Mouse (Mus musculus): ENCODE results near the gene Galr2. TPM values are rescaled to one million over a fixed set of nuclear protein-coding genes. Genes with fewer than 3 reads are reported as not detected.

Gene Galr2
- total RNA-seq (2014; fragmentation: Nextera tagmentation) (not detected in 2 replicates), total RNA-seq (2017) (0.23 and 0.38 TPM in 2 replicates), polyA plus RNA-seq (2012) (not detected in 2 replicates)

DNA sequence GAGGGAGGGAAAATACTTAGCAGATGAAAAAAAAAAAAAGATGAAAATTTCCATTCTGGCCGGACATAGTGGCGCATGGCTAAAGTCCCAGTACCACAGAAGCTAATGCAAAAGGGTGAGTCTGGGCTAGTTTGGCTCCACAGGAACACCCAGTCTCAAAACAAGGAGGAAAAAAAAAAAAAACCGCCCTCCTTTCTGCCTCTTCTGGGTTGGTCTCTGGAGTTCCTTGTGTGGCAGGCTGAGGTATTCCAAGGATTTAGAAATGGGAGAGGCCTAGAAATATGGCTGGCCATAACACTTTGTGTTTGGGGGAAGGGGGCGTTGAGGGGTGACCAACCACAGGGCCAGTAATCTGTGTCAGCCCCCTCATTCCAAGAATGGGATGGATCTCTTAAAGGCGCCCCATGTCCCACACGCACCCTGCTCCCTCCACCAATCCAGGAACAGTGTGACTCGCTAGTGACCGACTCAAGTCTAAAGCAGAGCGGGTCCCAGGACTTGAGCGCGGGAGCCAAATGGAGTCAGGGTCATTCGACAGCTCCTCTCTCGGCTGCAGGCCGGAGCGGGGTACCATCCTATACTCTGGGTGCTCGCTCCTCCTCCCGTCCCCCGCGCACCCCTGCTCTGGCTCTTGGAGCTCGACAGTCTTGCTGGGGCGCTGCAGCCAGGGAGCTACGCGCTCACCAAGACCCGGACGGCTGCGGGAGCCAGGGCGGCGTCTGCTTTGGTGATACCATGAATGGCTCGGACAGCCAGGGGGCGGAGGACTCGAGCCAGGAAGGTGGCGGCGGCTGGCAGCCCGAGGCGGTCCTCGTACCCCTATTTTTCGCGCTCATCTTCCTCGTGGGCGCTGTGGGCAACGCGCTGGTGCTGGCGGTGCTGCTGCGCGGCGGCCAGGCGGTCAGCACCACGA, at the start of gene Galr2:
Galr2 (plus strand) TSS at position 189 of the 913 bp plus-strand sequence.
- ATAC-seq (ENCODE audit: extremely low read depth, insufficient number of reproducible peaks, low FRiP score, poor library complexity, severe bottlenecking): no peak
- DNase-seq (ENCODE audit: low spot score): no peak
- Histone ChIP-seq H3K36me3 (replicated peaks) (peaks cover 8% of the 10 kb centered on the region), H3K4me3 (ENCODE audit: low read depth, low read length) (no peak within 1 kb of the TSS), H3K27me3 (ENCODE audit: insufficient read depth, low read length) (peaks cover 24% of the 10 kb centered on the region; the same call in 1 of the 2 replicates), H3K4me1 (ENCODE audit: insufficient read depth, low read depth, low read length) (no peaks in the 10 kb centered on the region), H3K9me3 (replicated peaks) (peaks cover 16% of the 10 kb centered on the region)
- TF ChIP-seq CTCF (IDR thresholded peaks at IDR 0.05; ENCODE audit: low read depth, low read length) (no peak), POLR2AphosphoS5 (IDR thresholded peaks at IDR 0.05; ENCODE audit: insufficient replicate concordance, low read depth, low read length) (no peak), TAL1 (conservative IDR thresholded peaks at IDR 0.05; ENCODE audit: low read depth, low read length) (no peak), GATA1 (IDR thresholded peaks at IDR 0.05; ENCODE audit: borderline replicate concordance, low read length) (no peak), GATA2 (IDR thresholded peaks at IDR 0.05; ENCODE audit: borderline replicate concordance, low read depth, low read length) (no peak)

DNA sequence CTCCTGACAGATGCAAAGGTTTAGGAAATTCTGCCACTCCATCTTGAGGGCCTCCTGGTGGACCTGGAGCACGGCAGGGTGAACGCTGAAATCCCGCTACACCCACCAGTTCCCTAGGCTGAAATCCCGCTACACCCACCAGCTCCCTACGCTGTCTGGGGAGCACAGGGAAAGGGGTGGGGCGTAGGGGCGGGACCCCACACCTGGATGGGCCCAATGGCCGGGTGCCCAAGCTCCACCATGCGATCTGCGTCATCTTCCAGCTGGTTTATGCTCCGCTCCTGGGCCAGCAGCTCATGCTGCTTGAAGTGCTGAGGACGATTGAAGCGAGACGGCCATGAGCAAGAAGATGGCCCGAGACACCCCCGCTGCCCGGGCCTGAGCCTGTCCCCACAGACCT, 48.3 kb upstream of the Galr2 start:
- TF ChIP-seq TAL1 (conservative IDR thresholded peaks at IDR 0.05; ENCODE audit: low read depth, low read length) (no peak), POLR2AphosphoS5 (IDR thresholded peaks at IDR 0.05; ENCODE audit: insufficient replicate concordance, low read depth, low read length) (no peak), GATA1 (IDR thresholded peaks at IDR 0.05; ENCODE audit: borderline replicate concordance, low read length) (no peak), GATA2 (IDR thresholded peaks at IDR 0.05; ENCODE audit: borderline replicate concordance, low read depth, low read length) (no peak), CTCF (IDR thresholded peaks at IDR 0.05; ENCODE audit: low read depth, low read length) (no peak)
- Histone ChIP-seq H3K36me3 (replicated peaks) (no peaks in the 10 kb centered on the region), H3K27me3 (ENCODE audit: insufficient read depth, low read length) (peaks cover 84% of the 10 kb centered on the region), H3K4me3 (ENCODE audit: low read depth, low read length) (no peak overlapping the region), H3K9me3 (replicated peaks) (no peaks in the 10 kb centered on the region), H3K4me1 (ENCODE audit: insufficient read depth, low read depth, low read length) (no peaks in the 10 kb centered on the region)
- ATAC-seq (ENCODE audit: extremely low read depth, insufficient number of reproducible peaks, low FRiP score, poor library complexity, severe bottlenecking) (no peak), DNase-seq (ENCODE audit: low spot score) (no peak)

DNA sequence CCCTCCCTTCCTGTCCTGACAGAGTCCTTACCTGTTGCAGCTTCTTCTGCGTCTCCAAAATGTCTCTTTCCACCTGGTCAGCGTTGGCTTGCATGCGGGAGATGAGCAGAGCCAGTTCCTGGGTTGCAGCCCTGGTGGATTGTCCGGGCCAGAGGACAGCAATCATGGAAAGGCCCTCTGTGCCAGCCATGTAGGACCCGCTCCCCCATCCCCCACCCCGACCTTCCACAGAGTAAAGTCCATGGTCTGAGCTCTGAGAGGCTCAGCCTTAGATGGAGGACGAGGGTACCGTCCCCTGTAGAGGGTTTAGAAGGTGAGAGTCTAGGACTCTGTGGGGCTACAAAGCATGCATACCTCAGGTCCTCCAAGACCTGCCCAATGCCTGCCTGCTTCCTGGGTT, 45.8 kb upstream of the Galr2 start:
- Histone ChIP-seq H3K36me3 (replicated peaks) (no peaks in the 10 kb centered on the region), H3K4me3 (ENCODE audit: low read depth, low read length) (no peak overlapping the region), H3K9me3 (replicated peaks) (no peaks in the 10 kb centered on the region), H3K4me1 (ENCODE audit: insufficient read depth, low read depth, low read length) (peaks cover 5% of the 10 kb centered on the region; the same call in 1 of the 2 replicates), H3K27me3 (ENCODE audit: insufficient read depth, low read length) (peaks cover 74% of the 10 kb centered on the region)
- no peak for DNase-seq (ENCODE audit: low spot score)
- ATAC-seq (ENCODE audit: extremely low read depth, insufficient number of reproducible peaks, low FRiP score, poor library complexity, severe bottlenecking): no peak
- TF ChIP-seq POLR2AphosphoS5 (IDR thresholded peaks at IDR 0.05; ENCODE audit: insufficient replicate concordance, low read depth, low read length) (no peak), TAL1 (conservative IDR thresholded peaks at IDR 0.05; ENCODE audit: low read depth, low read length) (no peak), GATA1 (IDR thresholded peaks at IDR 0.05; ENCODE audit: borderline replicate concordance, low read length) (no peak), CTCF (IDR thresholded peaks at IDR 0.05; ENCODE audit: low read depth, low read length) (no peak), GATA2 (IDR thresholded peaks at IDR 0.05; ENCODE audit: borderline replicate concordance, low read depth, low read length) (no peak)

DNA sequence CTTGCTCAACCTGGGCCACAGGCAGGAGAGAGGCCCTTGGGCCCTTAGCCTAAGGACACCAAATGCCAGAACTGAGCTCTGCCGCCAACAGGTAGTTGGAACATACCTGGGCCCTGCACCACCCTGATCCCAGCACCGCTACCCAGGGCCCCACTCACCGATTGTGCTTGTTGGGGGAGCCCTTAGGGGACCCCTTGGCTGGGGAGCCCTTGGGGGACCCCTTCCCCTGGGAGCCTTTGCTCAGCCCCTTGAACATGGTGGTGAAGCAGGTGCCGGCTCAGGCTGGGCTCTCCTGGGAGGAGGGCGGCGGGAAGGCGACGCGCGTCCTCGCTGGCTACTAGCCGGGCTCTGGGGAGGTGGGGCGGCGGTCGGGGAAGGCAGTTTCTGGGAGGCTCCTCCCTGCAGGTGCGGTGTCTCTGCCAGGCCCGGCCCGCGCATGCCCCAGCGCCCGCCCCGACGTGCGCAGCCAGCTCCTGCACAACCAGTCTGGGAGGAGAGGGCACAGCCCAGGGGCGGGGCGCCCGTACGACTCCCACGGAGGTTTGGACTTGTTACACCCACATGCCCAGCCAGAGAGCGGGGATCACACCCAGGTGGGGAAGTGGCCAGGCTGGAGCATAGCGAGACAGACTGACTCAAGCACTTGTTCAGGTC, 42.9 kb upstream of the Galr2 start, which contains the start of gene Evpl:
Evpl (minus strand) TSS at position 336 of the 654 bp plus-strand sequence.
- Histone ChIP-seq H3K4me3 (ENCODE audit: low read depth, low read length) (no peak within 1 kb of the TSS), H3K9me3 (replicated peaks) (no peaks in the 10 kb centered on the region), H3K36me3 (replicated peaks) (peaks cover 6% of the 10 kb centered on the region), H3K27me3 (ENCODE audit: insufficient read depth, low read length) (peaks cover 59% of the 10 kb centered on the region), H3K4me1 (ENCODE audit: insufficient read depth, low read depth, low read length) (peaks cover 5% of the 10 kb centered on the region; the same call in 1 of the 2 replicates)
- ATAC-seq (ENCODE audit: extremely low read depth, insufficient number of reproducible peaks, low FRiP score, poor library complexity, severe bottlenecking) (no peak), DNase-seq (ENCODE audit: low spot score) (no peak)
- TF ChIP-seq CTCF (IDR thresholded peaks at IDR 0.05; ENCODE audit: low read depth, low read length) (no peak), GATA1 (IDR thresholded peaks at IDR 0.05; ENCODE audit: borderline replicate concordance, low read length) (no peak), GATA2 (IDR thresholded peaks at IDR 0.05; ENCODE audit: borderline replicate concordance, low read depth, low read length) (no peak), POLR2AphosphoS5 (IDR thresholded peaks at IDR 0.05; ENCODE audit: insufficient replicate concordance, low read depth, low read length) (no peak), TAL1 (conservative IDR thresholded peaks at IDR 0.05; ENCODE audit: low read depth, low read length) (no peak)

DNA sequence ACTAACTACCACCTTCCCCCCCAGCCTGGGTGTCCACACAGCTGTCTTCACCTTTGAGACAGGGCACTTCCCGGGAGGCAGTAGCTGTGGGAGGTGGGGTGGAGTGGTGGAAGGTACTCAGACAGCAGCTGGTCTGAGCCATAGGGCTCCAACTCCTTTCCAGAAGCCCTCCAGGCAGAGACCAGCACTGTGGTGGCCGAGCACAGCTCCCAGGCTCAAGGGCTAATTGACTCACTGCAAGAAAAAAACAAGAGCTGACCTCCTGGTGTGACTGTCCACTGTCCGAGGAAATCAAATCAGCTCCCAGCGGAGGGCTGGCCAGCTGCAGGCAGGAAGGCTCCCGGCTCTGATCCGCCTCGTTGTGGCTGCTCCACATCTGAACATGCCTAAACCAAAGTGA, 40.9 kb upstream of the Galr2 start:
- ATAC-seq (ENCODE audit: extremely low read depth, insufficient number of reproducible peaks, low FRiP score, poor library complexity, severe bottlenecking): no peak
- peaks cover 25% of the 10 kb centered on the region for H3K36me3 ChIP-seq (replicated peaks)
- no peaks in the 10 kb centered on the region for H3K9me3 ChIP-seq (replicated peaks)
- no peak for DNase-seq (ENCODE audit: low spot score)
- peaks cover 5% of the 10 kb centered on the region; the same call in 1 of the 2 replicates for H3K4me1 ChIP-seq (ENCODE audit: insufficient read depth, low read depth, low read length)
- H3K27me3 ChIP-seq (ENCODE audit: insufficient read depth, low read length): peaks cover 40% of the 10 kb centered on the region
- H3K4me3 ChIP-seq (ENCODE audit: low read depth, low read length): no peak overlapping the region
- no peak for TF ChIP-seq CTCF (IDR thresholded peaks at IDR 0.05; ENCODE audit: low read depth, low read length)
- no peak for TF ChIP-seq GATA2 (IDR thresholded peaks at IDR 0.05; ENCODE audit: borderline replicate concordance, low read depth, low read length)
- TF ChIP-seq POLR2AphosphoS5 (IDR thresholded peaks at IDR 0.05; ENCODE audit: insufficient replicate concordance, low read depth, low read length): no peak
- no peak for TF ChIP-seq TAL1 (conservative IDR thresholded peaks at IDR 0.05; ENCODE audit: low read depth, low read length)
- no peak for TF ChIP-seq GATA1 (IDR thresholded peaks at IDR 0.05; ENCODE audit: borderline replicate concordance, low read length)

Data from G1E (cell line).